Mouse (Mus musculus): Measurements from ENCODE around the gene Cfp.

Gene Cfp

DNA sequence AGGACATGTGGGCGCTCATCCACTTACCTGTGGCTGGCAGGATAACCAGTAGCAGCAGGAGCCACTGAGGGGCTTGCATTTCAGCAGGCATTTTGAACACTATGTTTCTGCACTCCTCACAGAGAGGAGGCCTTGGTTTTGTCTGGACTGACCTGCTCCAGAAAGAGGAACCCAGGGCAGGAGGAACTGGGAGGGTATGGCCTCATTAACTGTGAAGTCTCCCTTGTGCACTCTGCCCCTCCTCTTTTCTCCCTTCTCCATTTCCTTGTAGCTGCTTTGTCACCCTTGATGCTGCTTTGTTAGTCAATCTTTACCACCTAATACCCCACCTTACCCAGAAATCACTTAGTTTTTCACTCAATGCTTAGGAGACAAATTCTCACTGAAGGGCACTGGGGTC lies at the start of gene Cfp:
Gene Cfp (minus strand): TSS at position 192 of the 400 bp plus-strand sequence.
- DNase-seq (ENCODE audit: low spot score in 2 of 2) = peak in 1 of 2 experiments; percentile 11

GRCm38 (mm10) chrX:20980901-20981300 lies 49.5 kb upstream of the Cfp start:
- DNase-seq (ENCODE audit: low spot score in 2 of 2) = no peak

- DNase-seq (ENCODE audit: low spot score in 2 of 2) = peak; percentile 84 to 87
Measured at GRCm38 (mm10) chrX:20961477-20962378, 30.4 kb upstream of the Cfp start, which contains the start of gene Uxt. Gene Uxt (minus strand): TSS chrX:20962017.

DNA sequence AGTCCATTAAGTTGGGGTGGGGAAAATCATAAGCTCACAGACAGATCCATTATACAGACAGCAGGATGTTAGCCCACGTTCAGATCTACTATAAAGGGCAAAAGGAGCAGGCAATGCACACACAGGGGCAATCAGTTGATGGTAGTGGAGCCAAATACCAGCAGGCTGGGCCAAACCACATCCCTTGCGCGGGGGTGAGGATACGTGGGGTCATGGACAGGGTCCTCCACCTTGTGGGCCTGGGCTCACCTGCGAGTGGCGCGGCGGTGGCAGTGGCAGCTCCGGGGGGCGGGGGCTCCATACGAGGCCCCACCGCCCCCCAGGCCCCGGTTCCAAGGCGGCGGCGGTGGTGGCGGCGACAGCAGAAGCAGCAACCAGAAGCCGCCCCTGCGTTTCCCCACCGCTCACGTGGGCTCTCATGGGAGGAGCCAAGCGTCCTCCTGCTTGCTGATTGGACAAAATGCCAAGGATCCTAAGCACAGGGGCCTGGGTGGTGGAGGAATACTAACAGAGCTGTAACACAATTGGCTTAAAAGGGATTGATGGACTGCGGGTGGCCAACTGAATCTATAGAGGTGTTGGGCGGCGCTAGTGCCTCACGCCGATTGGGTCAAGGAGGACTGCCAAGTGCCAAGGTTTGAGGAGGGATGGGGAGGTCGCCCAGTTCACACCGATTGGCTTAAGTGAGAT lies 19.0 kb upstream of the Cfp start, which contains the start of gene Elk1:
Gene Elk1 (minus strand): TSS at position 418 of the 690 bp plus-strand sequence.
- DNase-seq (ENCODE audit: low spot score in 2 of 2) = peak; percentile 77 to 83

DNA sequence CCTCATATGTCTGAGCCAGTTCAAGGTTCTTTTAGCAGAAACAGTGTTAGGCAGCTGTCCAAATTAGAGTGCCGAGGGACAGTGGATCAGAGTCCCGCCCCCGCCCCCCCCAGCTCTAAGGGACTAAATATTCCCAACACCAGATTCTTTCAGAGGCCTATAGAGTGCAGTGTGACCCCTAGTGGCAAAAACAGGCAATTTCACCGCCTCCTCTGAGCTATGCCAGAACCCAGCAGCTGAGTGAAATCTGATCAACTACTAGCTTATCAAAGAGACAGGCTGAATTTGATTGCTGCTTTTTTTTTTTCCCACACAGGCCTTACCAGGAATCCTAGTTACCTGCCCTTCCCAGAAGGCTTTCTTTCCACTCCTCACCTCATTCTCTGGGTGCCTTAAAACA lies 14.7 kb upstream of the Cfp start:
- DNase-seq (ENCODE audit: low spot score in 2 of 2) = peak; percentile 22 to 64

- peak; percentile 50 to 69 for DNase-seq (ENCODE audit: low spot score in 2 of 2)
Measured at GRCm38 (mm10) chrX:20931963-20932362, 608 bp upstream of the Cfp start.

- no peak for DNase-seq (ENCODE audit: low spot score in 2 of 2)
Measured at GRCm38 (mm10) chrX:20929859-20930258, 1.5 kb downstream of the Cfp start.

DNA sequence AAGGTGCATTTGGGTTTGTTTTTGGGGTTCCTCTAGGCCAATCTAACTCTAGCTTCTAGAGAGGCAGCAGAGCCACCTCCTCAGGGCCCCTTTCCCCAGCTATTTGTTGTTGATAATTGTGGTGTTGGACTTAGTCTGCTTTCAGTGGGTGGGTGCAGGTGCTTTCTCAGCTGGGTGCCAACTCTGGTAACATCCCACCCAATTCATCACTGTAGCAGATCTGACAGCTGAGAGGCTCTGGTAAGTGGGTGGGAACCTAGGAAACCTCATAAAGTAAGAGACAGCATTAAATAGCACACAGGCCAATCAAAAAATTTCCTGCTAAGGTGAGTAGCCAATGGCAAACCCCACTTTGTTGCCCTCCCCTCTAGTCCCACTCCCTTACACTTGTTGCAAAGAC lies 6.4 kb downstream of the Cfp start:
- DNase-seq (ENCODE audit: low spot score in 2 of 2) = no peak

- no peak for DNase-seq (ENCODE audit: low spot score in 2 of 2)
Measured at GRCm38 (mm10) chrX:20923506-20923905, 7.8 kb downstream of the Cfp start.

DNA sequence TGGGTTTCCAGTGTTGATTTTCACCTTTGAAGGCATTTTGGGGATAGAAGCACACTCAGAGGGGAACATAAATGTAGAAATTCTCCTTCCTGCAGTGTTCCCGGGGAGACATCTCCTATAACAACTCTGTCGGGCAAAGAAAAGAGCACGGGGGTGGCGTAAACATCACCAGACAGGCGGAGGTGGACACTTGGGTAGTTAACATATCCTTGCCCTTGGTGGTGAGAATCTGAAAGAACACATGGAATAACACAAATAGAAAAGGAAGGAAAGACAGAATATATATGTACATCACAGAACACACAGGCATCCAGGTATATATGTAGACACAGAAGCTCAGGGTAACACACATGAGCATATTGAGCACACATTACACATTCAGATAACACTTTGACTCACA lies 10.0 kb downstream of the Cfp start:
- DNase-seq (ENCODE audit: low spot score in 2 of 2) = no peak

DNA sequence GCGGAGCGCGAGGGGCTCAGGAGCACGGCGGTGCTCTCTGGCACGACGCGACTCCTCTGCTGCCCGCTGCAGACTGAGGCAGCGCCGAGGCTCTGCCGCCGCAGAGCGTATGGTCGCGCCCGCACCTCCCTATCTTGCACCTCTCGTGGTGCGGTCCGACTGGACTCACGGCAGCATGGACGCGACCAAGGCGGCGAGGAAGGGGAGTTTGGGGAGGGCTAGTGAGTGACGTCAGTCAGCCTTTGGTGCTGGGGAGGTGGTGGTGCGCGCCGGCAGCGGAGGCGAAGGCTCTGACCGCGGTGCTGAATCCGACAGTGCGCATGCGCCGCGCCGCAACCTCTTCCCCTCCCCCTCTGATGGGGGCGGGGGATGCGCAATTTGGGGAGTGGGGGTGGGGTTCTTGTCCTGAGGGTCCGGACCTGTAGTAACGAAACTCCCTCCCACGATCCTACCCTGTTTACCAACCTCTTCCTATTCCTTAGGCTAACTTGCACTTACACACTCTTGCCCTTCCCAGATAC lies 10.5 kb downstream of the Cfp start, which contains the start of gene Syn1:
Gene Syn1 (minus strand): TSS at position 161 of the 521 bp plus-strand sequence.
- DNase-seq (ENCODE audit: low spot score in 2 of 2) = peak; percentile 49 to 73

GRCm38 (mm10) chrX:20920249-20920843 lies 11.0 kb downstream of the Cfp start:
- peak; percentile 11 to 62 for DNase-seq (ENCODE audit: low spot score in 2 of 2)

GRCm38 (mm10) chrX:20915075-20915474 lies 16.3 kb downstream of the Cfp start:
- peak in 1 of 2 experiments; percentile 13 for DNase-seq (ENCODE audit: low spot score in 2 of 2)

DNA sequence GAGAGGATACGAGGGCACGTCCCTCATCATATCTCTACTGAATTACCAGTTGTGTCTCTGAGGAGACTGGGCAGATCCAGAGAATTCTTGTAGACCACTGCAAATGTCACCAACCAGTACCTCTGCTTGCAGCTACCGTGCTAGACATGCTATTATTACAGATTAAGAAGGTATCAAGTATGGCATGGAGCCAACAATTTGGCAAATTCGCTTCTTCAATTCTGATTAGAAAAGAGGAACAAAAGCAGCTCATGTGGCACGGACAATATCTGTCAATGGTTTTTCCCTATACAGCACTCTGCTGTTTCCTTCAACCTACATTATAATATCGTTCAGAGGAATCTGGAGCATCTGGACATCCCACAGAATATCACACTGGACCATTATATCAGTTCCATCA lies 17.6 kb downstream of the Cfp start:
- no peak for DNase-seq (ENCODE audit: low spot score in 2 of 2)

- DNase-seq (ENCODE audit: low spot score in 2 of 2) = no peak
Measured at GRCm38 (mm10) chrX:20910074-20910473, 21.3 kb downstream of the Cfp start.
